Mouse (Mus musculus) heart, postnatal 0 days (tissue): ENCODE results near the gene Hpdl. TPM values are rescaled to one million over a fixed set of nuclear protein-coding genes. Genes with fewer than 3 reads are reported as not detected.

ENCODE experiments used
- ATAC-seq: fragments of 200-750 bp; cut with Nextera tagmentation; 2 replicates; pipeline ENCODE4 v1.8.0; 2017; ENCODE audit warnings: low read depth, moderate number of reproducible peaks, moderate library complexity; ENCODE audit not compliant: insufficient read depth
- DNase-seq: peaks from one replicate; pipeline ENCODE4 v3.0.0-alpha.2; 2016; ENCODE audit warnings: low spot score
- H3K27ac ChIP-seq: fragments of 300-500 bp; sonication (generic); 2 replicates; pipeline ENCODE4 v1.5.1; 2014; ENCODE audit warnings: low read depth, mild to moderate bottlenecking
- H3K27me3 ChIP-seq: fragments of 300-500 bp; sonication (generic); 2 replicates; pipeline ENCODE4 v1.6.1; 2014; ENCODE audit warnings: low read length, mixed read lengths; ENCODE audit not compliant: control insufficient read depth, insufficient read depth
- H3K36me3 ChIP-seq: fragments of 300-500 bp; sonication (generic); replicated peaks from 2 replicates; pipeline ENCODE4 v1.6.1; 2014; ENCODE audit warnings: low read length, mixed read lengths; ENCODE audit not compliant: control insufficient read depth, insufficient read depth
- H3K4me1 ChIP-seq: fragments of 300-500 bp; sonication (generic); 2 replicates; pipeline ENCODE4 v1.6.1; 2014; ENCODE audit warnings: antibody characterized with exemption; ENCODE audit not compliant: control insufficient read depth, insufficient read depth
- H3K4me2 ChIP-seq: fragments of 300-500 bp; sonication (generic); 2 replicates; pipeline ENCODE4 v1.6.1; 2014; ENCODE audit warnings: low read depth, mild to moderate bottlenecking, low read length, moderate library complexity
- H3K4me3 ChIP-seq: fragments of 300-500 bp; sonication (generic); 2 replicates; pipeline ENCODE4 v1.5.1; 2014; ENCODE audit warnings: low read depth, low read length
- H3K9ac ChIP-seq: fragments of 300-500 bp; sonication (generic); replicated peaks from 2 replicates; pipeline ENCODE4 v1.6.1; 2014; ENCODE audit warnings: low read depth, low read length, mixed read lengths
- H3K9me3 ChIP-seq: fragments of 300-500 bp; sonication (generic); replicated peaks from 2 replicates; pipeline ENCODE4 v1.6.1; 2016; ENCODE audit warnings: low read length; ENCODE audit not compliant: control insufficient read depth
- CTCF ChIP-seq: IDR thresholded peaks from 2 replicates; pipeline ENCODE4 v1.5.1; 2016; ENCODE audit warnings: antibody characterized with exemption, control low read depth, low read depth
- EP300 ChIP-seq: IDR thresholded peaks from 2 replicates; pipeline ENCODE4 v1.6.1; 2016; ENCODE audit warnings: antibody characterized with exemption, low read depth
- WGBS: fragments of 180-500 bp; shearing (Covaris S2); extraction: QIAGEN DNeasy Blood & Tissue Kit; methylation state at CpG from one replicate; pipeline ENCODE4 v1.1.7; 2014; 5-methylcytosine and 5-hydroxymethylcytosine counted together
- polyA plus RNA-seq: library from polyadenylated mRNA; unstranded; fragments of >200 nt; fragmentation: Nextera tagmentation; extraction: Ambion mirVana; gene quantifications from 2 replicates; pipeline ENCODE4 v1.2.1, GENCODE M21; 2015
- total RNA-seq: library from RNA; depleted of rRNA; stranded (reverse); fragments of >200 nt; gene quantifications from 2 replicates; pipeline ENCODE4 v1.2.3, GENCODE M21; 2014; ENCODE audit warnings: low replicate concordance; rRNA removed

Hpdl gene
- total RNA-seq: 2.2 and 3.4 TPM in 2 replicates
- 2.1 and 2.9 TPM in 2 replicates for polyA plus RNA-seq

DNA sequence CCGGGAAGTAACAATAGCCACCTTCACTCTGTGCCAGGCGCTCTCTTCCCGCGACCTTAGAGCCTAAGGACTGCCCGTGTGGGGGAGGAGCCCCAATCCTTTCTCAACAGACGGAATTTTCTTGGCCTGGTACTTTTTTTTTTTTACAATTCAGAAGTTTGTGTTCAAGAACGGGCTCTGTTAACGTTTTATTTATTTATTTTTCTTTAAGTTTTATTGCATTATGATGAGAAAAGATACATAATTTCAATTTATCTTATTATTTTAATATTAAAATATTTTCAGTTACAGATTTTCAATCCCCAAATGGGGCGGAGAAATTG lies at the start of gene Hpdl:
TSS of gene Hpdl (minus strand) at position 14 of the 323 bp plus-strand sequence.
- no peak for DNase-seq
- H3K27me3 ChIP-seq: peaks cover 13% of the 10 kb centered on the region
- peaks cover 14% of the 10 kb centered on the region; the same call in 1 of the 2 replicates for H3K36me3 ChIP-seq
- no peak for ATAC-seq
- H3K4me3 ChIP-seq: peak within 1 kb of the TSS; percentile 59
- H3K4me2 ChIP-seq: peak within 1 kb of the TSS; percentile 92
- TF ChIP-seq CTCF (no peak), EP300 (no peak)
- peak within 1 kb of the TSS; percentile 54 for H3K9ac ChIP-seq
- H3K27ac ChIP-seq: peak within 1 kb of the TSS; percentile 30; the same call in 1 of the 2 replicates
- no peaks in the 10 kb centered on the region for H3K9me3 ChIP-seq
- peaks cover 14% of the 10 kb centered on the region; the same call in 1 of the 2 replicates for H3K4me1 ChIP-seq
- WGBS: 12% methylated on average over 9 of the region's 9 CpGs

DNA sequence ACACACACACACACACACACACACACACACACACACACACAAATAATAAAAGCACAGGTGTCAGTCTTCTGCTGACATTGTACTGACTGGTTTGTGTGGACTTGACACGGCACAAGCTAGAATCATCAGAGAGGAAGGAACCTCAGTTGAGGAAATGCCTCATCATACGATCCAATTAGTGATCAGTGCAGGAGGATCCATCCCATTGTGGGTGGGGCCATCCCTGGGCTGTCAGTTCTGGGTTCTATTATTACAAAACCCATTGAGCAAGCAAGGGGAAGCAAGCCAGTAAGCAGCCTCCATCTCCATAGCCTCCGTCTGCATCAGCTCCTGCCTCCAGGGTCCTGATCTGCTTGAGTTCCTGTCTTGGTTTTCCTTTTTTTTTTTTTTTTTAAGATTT lies 48.4 kb upstream of the Hpdl start:
- H3K4me3 ChIP-seq: no peak overlapping the region
- DNase-seq: no peak
- 50% methylated on average over 3 of the region's 3 CpGs for WGBS
- H3K36me3 ChIP-seq: no peaks in the 10 kb centered on the region
- no peak overlapping the region for H3K27ac ChIP-seq
- H3K4me1 ChIP-seq: no peaks in the 10 kb centered on the region
- H3K4me2 ChIP-seq: no peak overlapping the region
- H3K27me3 ChIP-seq: peaks cover 5% of the 10 kb centered on the region; the same call in 1 of the 2 replicates
- TF ChIP-seq EP300 (no peak), CTCF (no peak)
- ATAC-seq: no peak
- H3K9me3 ChIP-seq: no peaks in the 10 kb centered on the region
- H3K9ac ChIP-seq: no peak overlapping the region

DNA sequence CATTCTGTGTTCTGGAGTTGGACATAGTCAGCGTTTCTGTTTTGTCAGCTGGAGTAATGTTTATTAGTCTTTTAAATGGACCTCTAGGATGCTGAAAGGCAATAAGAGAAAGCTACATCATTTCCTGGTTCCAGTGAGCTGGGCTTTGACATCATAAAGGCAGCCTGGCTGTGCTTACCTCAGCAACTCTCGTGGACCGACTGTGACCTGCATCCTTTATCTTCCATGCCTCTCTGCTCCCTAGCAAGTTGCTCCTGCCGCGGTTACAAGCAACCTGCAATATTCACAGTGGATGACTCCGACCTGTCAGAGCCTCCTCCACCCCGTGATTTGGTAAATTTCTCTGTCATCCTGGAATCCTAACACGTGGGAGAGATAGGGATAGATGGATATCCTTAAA lies 40.5 kb upstream of the Hpdl start:
- TF ChIP-seq EP300 (no peak), CTCF (no peak)
- Histone ChIP-seq H3K4me3 (no peak overlapping the region), H3K9ac (no peak overlapping the region), H3K36me3 (no peaks in the 10 kb centered on the region), H3K27ac (no peak overlapping the region), H3K4me2 (no peak overlapping the region), H3K4me1 (no peaks in the 10 kb centered on the region), H3K27me3 (0 out of 2 replicates have a peak, but pooled peaks cover 2% of the 10 kb centered on the region), H3K9me3 (no peaks in the 10 kb centered on the region)
- ATAC-seq (no peak), DNase-seq (no peak)
- 40% methylated on average over 8 of the region's 8 CpGs for WGBS

DNA sequence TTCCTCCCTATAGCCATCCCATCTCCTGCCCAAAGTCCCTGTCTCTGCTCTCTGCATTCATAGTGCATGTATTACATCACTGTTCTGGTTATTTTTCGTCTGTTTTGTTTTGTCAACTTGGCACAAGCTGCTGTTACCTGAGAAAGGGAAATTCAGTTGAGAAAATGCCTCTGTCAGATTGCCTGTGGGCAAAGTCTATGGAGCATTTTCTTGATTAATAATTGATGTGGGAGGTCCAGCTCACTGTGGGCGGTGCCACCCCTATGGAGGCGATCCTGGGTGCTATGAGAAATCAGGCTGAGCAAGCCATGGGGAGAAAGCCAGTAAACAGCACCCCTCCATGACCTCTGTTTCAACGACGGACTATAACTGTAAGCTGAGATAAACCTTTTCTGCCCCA lies 38.2 kb upstream of the Hpdl start:
- ATAC-seq: no peak
- H3K9me3 ChIP-seq: no peaks in the 10 kb centered on the region
- 58% methylated on average over 5 of the region's 5 CpGs for WGBS
- H3K27me3 ChIP-seq: 0 out of 2 replicates have a peak, but pooled peaks cover 2% of the 10 kb centered on the region
- no peak overlapping the region for H3K4me3 ChIP-seq
- no peaks in the 10 kb centered on the region for H3K36me3 ChIP-seq
- H3K4me2 ChIP-seq: no peak overlapping the region
- no peak overlapping the region for H3K9ac ChIP-seq
- no peak overlapping the region for H3K27ac ChIP-seq
- H3K4me1 ChIP-seq: no peaks in the 10 kb centered on the region
- DNase-seq: no peak
- no peak for TF ChIP-seq EP300
- no peak for TF ChIP-seq CTCF

DNA sequence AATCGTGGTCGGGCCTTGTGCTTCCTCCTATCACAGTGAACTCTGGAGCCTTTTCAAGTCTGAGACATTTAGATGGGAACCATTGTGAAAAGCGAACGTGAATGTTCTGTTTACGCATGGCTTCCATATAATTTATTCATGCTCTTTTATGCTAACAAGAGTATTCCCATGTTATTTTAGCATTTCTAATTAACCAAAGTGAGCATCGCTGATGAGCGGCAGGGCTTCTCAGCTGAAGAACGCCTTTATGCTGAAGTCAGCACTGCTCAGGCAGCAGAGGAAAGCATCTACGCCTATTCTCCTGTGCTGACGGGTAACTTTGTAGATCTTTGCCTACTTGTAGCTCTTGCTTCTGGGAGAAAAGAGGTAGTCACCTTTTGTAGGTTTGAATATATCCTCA lies 35.7 kb upstream of the Hpdl start:
- Histone ChIP-seq H3K4me1 (no peaks in the 10 kb centered on the region), H3K27ac (no peak overlapping the region), H3K4me3 (no peak overlapping the region), H3K9me3 (no peaks in the 10 kb centered on the region), H3K4me2 (no peak overlapping the region), H3K36me3 (no peaks in the 10 kb centered on the region), H3K9ac (no peak overlapping the region), H3K27me3 (0 out of 2 replicates have a peak, but pooled peaks cover 2% of the 10 kb centered on the region)
- DNase-seq (no peak), ATAC-seq (no peak)
- WGBS: 87% methylated on average over 10 of the region's 10 CpGs
- TF ChIP-seq EP300 (no peak), CTCF (no peak)

DNA sequence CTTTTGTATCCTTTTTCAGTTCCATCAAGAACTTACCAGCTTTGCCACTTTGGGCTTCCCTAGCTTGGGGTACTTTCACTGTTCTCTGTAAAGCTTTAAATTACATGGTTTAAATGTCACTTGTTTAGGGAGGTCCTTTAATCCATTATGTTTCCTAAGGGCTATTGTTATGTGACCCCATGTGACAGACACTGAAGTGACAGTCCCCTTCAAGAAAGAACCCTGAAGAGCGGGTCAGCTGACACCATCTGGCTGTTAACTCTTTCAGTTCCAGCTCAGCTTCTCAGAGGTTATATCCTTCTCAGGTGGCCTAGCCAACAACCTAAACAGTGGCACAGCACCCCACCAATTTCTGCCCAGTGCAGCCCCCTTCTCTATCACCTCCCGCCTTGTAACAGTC lies 32.8 kb upstream of the Hpdl start:
- no peak overlapping the region for H3K4me2 ChIP-seq
- no peaks in the 10 kb centered on the region for H3K9me3 ChIP-seq
- no peak overlapping the region for H3K27ac ChIP-seq
- ATAC-seq (no peak), DNase-seq (no peak)
- H3K36me3 ChIP-seq: no peaks in the 10 kb centered on the region
- no peaks in the 10 kb centered on the region for H3K27me3 ChIP-seq
- 45% methylated on average over 2 of the region's 2 CpGs for WGBS
- no peak overlapping the region for H3K9ac ChIP-seq
- no peak overlapping the region for H3K4me3 ChIP-seq
- no peak for TF ChIP-seq CTCF
- no peak for TF ChIP-seq EP300
- H3K4me1 ChIP-seq: no peaks in the 10 kb centered on the region
